Mouse (Mus musculus) mature B cell (primary cell): ENCODE measurements around the gene Ccnf.

Experiments
- in situ Hi-C: fragments of 300-500 bp; cut with MboI; formaldehyde crosslinking; loops from 2 replicates; pipeline ENCODE4 v1.14.3; 2019

The Ccnf gene

DNA sequence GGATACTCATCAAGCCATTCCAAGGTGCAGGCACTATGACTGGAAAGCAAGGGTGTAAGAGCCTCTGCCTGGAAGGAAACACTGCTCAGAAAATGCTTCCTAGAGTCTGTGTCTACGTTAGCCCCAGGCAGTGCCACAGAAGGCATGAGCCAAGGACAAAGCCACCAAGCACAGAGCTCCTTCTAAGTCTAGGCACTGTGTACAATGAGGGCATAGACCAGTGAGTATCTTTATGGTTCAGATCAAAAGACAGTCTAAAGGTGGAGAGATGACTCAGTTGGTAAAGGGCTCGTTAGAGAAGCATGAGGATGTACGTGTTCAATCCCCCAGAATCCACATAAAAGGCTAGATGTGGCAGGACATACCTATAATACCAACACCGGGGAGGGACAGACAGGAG, 50.2 kb downstream of the Ccnf start:
- in situ Hi-C loops = no loop called here

DNA sequence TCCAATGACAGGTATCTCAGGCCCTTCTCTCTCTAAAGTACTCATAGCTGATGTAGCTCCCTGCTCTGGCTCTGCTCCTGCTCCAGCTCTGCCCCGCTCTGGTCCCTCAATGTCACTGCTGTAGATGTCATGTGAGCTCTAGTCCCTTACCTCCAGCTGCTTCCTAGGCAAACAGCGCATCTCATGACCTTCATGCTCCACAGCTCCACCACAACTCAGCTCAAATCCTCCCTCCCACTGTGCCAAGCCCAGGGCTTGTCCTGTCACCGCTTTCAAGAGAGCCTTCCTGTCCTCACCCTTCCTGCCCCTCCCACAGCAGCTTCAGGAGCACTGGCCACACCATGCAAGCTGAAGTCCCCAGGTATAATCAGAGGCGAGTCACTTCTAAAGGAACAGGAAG, 51.5 kb downstream of the Ccnf start:
- in situ Hi-C loops = no loop called here

DNA sequence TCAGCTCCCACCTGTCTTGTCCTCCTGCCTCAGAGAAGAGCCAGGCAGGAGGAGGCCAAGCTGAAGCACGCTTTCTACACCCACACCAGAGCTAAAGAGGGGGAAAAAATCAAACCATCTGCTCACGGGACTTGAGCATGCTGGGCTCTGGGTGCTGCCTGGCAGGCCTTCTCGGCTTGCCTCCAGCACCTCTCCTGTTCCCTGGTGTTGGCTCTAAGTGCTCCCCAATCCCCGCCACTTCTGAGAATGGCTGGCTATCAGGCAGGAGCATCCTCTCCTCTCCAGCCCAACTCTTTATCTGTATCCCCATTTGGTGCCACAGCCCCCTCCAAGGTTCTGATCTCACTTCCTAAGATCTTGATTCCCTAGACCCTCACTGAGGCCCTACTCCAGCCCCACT, 52.0 kb downstream of the Ccnf start:
- in situ Hi-C loops = no loop called here

DNA sequence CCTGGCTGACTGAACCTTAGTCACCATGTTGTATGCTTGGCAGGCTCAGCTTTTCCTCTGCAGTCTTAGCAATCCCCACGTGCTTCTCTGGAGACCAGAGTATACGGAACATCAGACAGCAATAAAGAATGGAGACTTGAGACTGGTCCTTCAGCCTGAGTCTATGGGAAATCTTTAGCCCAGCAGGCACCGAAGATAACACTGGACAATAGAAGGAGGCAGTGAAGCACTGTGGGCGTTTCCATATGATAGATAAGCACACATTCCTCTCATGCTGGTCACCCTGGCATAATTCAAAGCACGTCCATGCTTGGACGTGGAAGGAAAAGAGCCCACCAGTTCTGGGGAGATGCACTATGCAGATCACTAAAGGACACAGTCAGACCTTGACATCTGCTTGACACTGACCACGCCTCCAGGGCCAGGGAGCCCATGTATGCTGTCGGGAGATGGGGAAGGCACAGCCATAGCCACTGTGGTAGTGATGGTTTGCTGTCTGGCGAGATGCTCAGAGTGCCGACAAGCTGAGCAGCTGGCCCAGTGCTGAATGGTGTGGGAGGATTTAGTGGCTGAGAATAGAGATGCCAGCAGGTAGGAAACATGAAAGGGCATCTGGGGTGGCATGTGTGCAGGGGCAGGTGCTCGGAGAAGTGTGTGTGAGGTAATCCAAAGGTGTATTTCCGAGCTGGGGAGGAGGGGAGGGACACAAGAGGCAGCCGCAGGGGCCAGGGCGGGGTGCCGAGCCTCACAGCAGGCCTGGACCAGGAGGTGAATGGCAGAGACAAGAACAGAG, 54.1 kb downstream of the Ccnf start:
- in situ Hi-C loops = no loop called here

DNA sequence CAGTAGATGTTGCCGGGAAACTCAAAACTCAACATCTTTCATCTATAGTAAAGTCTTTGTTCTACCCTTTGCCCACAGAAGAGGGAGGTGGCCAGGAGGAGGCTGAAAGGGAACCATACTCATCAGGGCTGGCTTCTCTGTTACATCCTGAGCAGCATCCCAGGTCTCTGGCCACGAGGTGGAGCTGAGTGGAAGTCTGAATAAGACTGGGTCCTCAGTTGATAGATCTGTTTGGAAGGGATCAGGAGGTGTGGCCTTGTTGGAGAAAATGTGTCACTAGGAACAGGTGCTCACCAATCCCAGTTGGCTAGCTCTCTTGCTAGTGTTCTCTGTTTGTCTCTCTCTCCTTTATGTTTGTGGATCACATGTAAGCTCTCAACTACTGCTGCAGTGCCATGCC, 55.9 kb downstream of the Ccnf start:
- in situ Hi-C loops = no loop called here

DNA sequence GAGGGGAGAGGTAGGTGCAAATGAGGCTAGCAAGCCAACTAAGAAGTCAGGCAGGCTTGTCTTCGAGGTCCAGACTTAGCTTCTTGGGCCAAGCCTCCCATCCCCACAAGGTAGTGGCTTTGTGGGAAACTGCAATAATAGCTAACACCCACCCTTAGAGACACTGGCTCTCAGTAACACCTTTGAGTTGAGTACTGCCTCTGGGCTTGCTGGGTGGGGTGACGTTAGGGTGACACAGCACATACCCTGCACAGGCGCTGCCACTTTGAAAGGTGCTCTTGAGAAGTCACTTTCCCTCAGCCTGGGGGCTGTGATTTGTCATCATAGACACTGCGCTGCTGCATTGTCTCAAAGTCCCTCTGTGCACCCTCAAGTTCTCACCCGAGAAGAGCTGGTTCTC, 57.5 kb downstream of the Ccnf start:
- in situ Hi-C loops = no loop called here

DNA sequence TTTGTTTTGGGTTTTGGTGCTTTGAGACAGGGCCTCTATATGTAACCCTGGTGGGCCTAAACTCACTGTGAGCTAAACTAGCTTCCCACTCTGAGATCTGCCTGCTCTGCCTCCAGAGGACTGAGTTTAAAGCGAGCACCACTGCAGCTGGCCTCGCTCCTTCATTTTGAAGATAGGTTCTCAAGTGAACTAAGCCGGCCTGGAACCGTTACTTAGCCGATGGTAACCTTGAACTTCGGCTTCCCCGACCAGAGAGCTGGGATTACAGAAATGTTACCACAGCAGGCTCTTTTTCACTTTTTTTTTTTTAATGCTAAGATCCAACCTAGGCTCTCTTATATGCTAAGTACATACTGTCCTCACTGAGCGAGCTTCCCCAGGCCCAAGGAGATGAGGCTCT, 58.0 kb downstream of the Ccnf start:
- in situ Hi-C loops = no loop called here

DNA sequence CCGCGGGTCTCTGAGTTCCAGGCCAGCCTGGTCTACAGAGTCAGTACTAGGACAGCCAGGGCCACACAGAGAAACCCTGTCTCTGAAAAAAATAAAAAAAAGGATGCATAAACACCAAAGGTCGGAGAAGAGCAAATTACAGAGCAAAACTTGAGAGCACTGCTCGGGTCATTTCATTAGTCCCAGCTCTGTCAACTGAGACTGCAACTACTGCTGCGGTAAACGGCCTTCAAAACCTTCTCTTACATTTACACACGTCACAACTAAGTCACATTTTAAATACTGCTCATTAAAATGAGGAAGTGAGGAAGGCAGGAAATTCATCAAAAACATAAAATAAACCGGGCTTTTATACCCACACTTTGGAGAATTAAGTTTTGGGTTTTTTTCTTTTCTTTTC, 58.4 kb downstream of the Ccnf start:
- in situ Hi-C loops = no loop called here

DNA sequence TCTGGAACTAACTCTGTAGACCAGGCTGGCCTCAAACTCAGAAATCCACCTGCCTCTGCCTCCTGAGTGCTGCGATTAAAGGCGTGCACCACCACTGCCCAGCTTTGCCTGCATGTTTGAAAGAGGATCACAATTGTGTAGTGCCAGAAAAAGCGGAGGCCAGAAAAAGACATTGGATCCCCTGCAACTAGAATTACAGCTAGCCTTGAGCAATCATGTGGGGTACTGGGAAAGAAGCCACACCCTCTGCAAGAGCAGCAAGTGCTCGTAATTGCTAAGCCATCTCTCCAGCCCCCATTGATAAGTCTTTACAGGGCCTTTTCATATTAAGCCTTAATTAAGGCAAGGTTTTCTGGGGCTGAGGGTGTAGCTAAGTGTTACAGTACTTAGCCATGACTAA, 59.8 kb downstream of the Ccnf start:
- in situ Hi-C loops = no loop called here

DNA sequence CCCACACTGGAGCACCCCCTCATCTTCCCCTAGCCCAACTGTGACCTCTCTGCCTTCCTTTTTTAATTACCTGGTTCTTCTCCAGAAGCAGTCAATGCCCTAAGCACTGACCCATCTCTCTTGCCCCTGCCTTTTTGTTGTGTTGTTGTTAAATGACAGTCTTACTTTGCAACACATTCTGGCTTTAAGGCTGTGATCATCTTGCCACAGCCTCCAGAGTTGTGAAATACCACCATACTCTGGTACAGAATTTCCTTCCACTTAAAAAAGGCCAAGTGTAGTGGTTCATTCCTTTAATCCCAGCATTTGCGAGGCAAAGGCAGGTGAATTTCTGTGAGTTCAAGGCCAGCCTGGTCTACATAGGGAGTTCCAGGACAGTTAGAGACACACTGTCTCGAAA, 60.4 kb downstream of the Ccnf start:
- in situ Hi-C loops = no loop called here

DNA sequence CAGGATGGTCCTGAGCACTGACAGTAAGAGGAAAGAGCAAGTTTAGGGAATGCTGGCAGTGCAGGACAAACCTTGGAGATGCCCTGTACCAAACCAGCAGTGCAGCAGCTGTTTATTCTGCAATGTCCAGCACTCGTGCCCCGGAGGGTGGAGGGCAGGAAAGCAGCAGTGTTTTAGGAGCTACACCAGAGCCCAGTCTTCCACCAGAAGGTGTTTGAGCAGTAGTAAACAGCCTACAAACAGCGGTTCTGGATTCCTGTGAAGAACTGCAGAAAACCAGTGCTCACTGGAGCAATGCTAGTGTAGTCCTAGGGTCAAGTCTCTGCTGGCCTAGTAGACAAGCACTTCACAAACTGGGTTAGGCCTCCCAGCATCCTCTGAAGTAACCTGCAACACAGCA, 77.0 kb downstream of the Ccnf start:
- in situ Hi-C loops = no loop called here

DNA sequence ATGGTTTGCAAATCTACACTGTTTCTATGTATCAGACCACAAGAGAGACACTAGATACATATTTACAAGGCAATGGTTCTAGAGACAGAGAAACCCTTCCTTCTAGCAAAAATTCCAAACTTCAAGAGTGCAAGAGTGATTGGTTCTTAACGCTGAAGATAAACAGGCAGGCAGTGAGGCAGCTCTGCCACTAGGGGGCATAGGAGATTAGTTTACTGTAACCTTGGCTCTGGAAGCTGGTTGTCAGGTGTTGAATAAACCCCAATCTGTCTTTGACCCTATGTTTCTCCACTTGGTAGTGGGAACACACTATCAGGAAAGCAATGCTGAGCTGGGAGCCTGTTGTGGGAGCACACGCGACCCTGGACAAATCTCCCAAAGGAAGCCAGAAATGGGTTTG, 77.9 kb downstream of the Ccnf start:
- in situ Hi-C loops = no loop called here
